Mouse (Mus musculus): Measurements from ENCODE around the gene Kcp.

DNA sequence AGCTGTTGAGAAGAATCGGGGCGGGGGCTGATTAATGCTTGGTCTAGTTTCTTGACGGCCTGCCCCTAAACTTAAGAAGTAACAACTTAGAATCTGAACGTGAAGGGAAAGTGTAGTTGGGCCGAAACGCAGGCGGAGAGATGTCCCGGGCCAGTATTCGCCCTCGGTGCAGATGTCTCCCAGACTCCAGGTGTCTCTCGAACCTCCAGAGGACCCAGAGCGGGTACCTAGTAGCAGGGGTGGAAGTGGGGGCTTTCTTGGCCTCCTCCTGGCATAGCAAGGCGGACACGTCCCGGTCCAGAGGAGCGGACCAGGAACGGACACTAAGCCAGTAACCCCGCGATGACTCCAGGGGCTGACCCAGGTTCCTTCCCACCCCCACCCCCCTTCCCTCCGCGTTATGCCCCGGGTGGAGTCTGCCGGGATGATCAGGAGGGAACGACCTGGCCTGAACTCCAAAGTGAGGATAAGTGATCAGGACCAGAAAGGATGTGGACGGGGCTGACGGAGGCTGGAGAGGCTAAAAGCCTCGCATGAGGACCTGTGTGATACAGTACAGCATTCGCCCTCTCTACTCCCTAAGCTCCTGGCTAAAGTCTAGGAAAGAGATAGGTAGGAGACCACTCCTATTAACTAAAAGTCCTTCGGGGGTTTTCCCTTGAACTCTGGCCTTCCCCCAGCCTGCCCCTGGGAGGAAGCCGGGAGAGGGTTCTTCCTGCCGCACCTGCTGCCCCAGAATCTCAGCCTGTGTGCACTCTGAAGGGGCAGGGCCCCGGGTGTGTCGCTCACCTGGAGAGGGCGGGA lies 19.8 kb upstream of the Kcp start:
- TF ChIP-seq CTCF (IDR thresholded peaks at IDR 0.05; ENCODE audit: low read depth) (no peak), EP300 (IDR thresholded peaks at IDR 0.05; ENCODE audit: low read depth) (no peak)
